In the genomic region with DNA sequence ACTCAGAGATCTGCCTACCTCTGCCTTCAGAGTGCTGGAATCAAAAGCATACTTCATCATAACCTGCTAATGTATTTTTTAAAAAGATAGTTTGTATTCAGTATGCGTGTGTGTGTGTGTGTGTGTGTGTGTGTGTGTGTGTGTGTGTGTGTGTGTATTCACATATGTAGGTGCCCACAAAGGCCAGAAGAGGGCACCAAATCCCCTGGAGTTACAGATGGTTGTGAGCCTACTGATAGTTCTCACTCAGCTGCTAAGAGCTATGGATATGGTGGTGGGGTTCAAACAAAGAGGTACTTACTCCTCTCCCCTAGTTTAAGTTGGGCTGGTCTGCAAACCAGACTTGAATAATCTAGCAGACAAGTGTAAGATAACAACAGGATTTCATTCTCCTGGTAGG, we compare ENCODE assay signal across 14 mouse cellular contexts. TPM values are rescaled to one million over a fixed set of nuclear protein-coding genes. Genes with fewer than 3 reads are reported as not detected.
"Had no signal": no experiment of that assay in that cellular context is flagged by ENCODE, and none has a peak within 500 bp of the region (broad histone marks: within the 10 kb centered on the region; RNA-seq: fewer than 3 reads in every experiment).

No protein-coding gene starts in this region.

- H3K4me3 ChIP-seq: kidney, embryonic 15.5 days; limb, embryonic 15.5 days; liver, embryonic 13.5 days; midbrain, embryonic 13.5 days had no signal

- H3K4me1 ChIP-seq: kidney, embryonic 15.5 days; limb, embryonic 15.5 days; liver, embryonic 13.5 days; midbrain, embryonic 13.5 days had no signal

- H3K4me2 ChIP-seq: kidney, embryonic 15.5 days; limb, embryonic 15.5 days; liver, embryonic 13.5 days; midbrain, embryonic 13.5 days had no signal

- ATAC-seq: midbrain, embryonic 13.5 days had no signal

- H3K36me3 ChIP-seq: kidney, embryonic 15.5 days; limb, embryonic 15.5 days; liver, embryonic 13.5 days; midbrain, embryonic 13.5 days had no signal

- H3K27ac ChIP-seq: kidney, embryonic 15.5 days; limb, embryonic 15.5 days; liver, embryonic 13.5 days; midbrain, embryonic 13.5 days had no signal

- H3K9me3 ChIP-seq: limb, embryonic 15.5 days; liver, embryonic 13.5 days; midbrain, embryonic 13.5 days had no signal

- H3K27me3 ChIP-seq: kidney, embryonic 15.5 days; limb, embryonic 15.5 days; midbrain, embryonic 13.5 days had no signal

- DNase-seq: kidney, postnatal 14 days; layer of hippocampus, adult 9-11 months; layer of hippocampus, postnatal 36 days; liver, embryonic 13.5 days; lung, adult 18-20 months; right cerebral cortex, postnatal 4 days; spleen, adult 18-20 months; thymus, adult 18-20 months; thymus, postnatal 14 days had no signal

- H3K9ac ChIP-seq: kidney, embryonic 15.5 days; limb, embryonic 15.5 days; liver, embryonic 13.5 days; midbrain, embryonic 13.5 days had no signal

RNA-seq across cellular contexts. Expression of a gene that starts 47.0 kb away (rescaled TPM):
- total RNA-seq: megakaryocyte progenitor cell, adult 5-6 weeks had no signal

RNA-seq across cellular contexts. Expression of a gene that starts 57.4 kb away (rescaled TPM):
- total RNA-seq: layer of hippocampus, postnatal 36 days; left cerebral cortex, postnatal 25 days; megakaryocyte progenitor cell, adult 5-6 weeks had no signal
